Mouse (Mus musculus): ENCODE results near the gene Slc41a3. TPM values are rescaled to one million over a fixed set of nuclear protein-coding genes. Genes with fewer than 3 reads are reported as not detected.
A peak's percentile ranks its signal among the peaks of the same experiment; 100 is the strongest.
"Not testable (repeated sequence)": the region's sequence is repeated elsewhere in the genome, so short reads cannot be mapped to it uniquely, and the experiment has no call there.

The Slc41a3 gene
- polyA plus RNA-seq, 1 experiment from 2014 or later = 2.8 TPM

GRCm38 (mm10) chr6:90656344-90656850 lies 51.9 kb downstream of the Slc41a3 start:
- not testable (repeated sequence) for H3K9ac ChIP-seq; H3K9me3 ChIP-seq; H3K27ac ChIP-seq; H3K4me2 ChIP-seq; H3K4me3 ChIP-seq; H3K27me3 ChIP-seq; H3K4me1 ChIP-seq; ATAC-seq (ENCODE audit: insufficient number of reproducible peaks, insufficient read depth, low FRiP score, low TSS enrichment, low read depth)
- 69% methylated on average over 2 of the region's 2 CpGs for WGBS
- peaks cover 12% of the 10 kb centered on the region; the same call in 1 of the 2 replicates for H3K36me3 ChIP-seq

DNA sequence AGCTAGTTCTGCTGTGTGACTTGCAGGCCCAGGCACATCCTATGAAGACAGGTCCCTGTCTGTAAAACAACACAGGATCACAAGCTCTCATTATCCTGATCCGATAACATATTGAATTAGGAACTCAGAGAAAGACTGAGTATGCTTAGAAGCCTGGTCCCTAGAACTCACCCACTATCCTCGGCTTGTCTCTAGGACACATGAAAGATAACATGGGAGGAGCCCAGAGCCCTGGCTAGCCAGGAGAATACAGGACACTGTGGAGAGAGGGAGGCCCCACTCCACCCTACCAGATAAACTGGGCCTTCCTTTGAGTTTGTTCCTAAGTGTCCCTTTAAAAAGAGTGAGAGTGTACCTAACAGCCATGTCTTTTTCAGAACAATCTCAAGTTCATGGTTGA lies 55.4 kb downstream of the Slc41a3 start:
- H3K27ac ChIP-seq = no peak overlapping the region
- H3K4me2 ChIP-seq = no peak overlapping the region
- H3K4me3 ChIP-seq = no peak overlapping the region
- WGBS = 63% methylated on average over 2 of the region's 2 CpGs
- H3K9ac ChIP-seq = no peak overlapping the region
- H3K4me1 ChIP-seq = peaks cover 9% of the 10 kb centered on the region; the same call in 1 of the 2 replicates
- H3K36me3 ChIP-seq = peaks cover 45% of the 10 kb centered on the region
- no peak for ATAC-seq (ENCODE audit: insufficient number of reproducible peaks, insufficient read depth, low FRiP score, low TSS enrichment, low read depth)
- H3K27me3 ChIP-seq = no peaks in the 10 kb centered on the region
- no peaks in the 10 kb centered on the region for H3K9me3 ChIP-seq

DNA sequence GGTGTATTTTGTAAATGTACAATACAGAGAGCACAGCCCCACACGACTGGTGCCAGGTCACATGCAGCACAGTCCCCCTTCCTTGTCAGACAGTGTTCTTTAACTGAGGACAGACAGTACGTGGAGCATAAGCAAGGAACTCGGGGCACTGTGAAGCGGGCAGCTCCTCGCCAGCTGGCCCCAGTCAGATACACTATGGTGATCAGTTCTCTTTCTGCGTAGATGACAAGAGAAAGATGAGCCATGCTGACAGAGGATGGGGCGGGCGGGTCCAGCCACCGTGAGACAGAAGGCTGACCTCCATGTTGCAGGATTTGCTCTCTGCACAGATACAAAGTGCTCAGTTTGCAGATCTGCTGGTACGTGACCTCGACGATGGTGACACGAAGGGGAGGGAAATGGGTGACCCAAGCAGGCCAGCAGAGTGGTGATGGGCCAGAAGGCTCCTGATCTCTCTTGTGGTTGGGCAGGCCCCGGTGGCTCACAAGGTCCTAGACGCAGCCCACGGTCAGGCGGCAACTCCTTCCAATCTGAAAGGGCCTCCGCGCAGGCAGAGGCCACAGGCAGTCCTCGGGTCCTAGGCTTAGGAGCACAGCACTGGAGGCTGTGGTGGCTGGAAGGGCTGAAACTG lies 56.0 kb downstream of the Slc41a3 start:
- no peak overlapping the region for H3K9ac ChIP-seq
- 88% methylated on average over 20 of the region's 20 CpGs for WGBS
- no peak overlapping the region for H3K4me2 ChIP-seq
- peaks cover 9% of the 10 kb centered on the region; the same call in 1 of the 2 replicates for H3K4me1 ChIP-seq
- no peak overlapping the region; the same call in 1 of the 2 replicates for H3K27ac ChIP-seq
- no peaks in the 10 kb centered on the region for H3K27me3 ChIP-seq
- no peak overlapping the region for H3K4me3 ChIP-seq
- H3K9me3 ChIP-seq = no peaks in the 10 kb centered on the region
- ATAC-seq (ENCODE audit: insufficient number of reproducible peaks, insufficient read depth, low FRiP score, low TSS enrichment, low read depth) = peak; percentile 6; the same call in 1 of the 2 replicates
- peaks cover 51% of the 10 kb centered on the region for H3K36me3 ChIP-seq

GRCm38 (mm10) chr6:90661029-90661399 lies 56.5 kb downstream of the Slc41a3 start:
- no peaks in the 10 kb centered on the region for H3K27me3 ChIP-seq
- peaks cover 9% of the 10 kb centered on the region; the same call in 1 of the 2 replicates for H3K4me1 ChIP-seq
- peak; percentile 21; the same call in 1 of the 2 replicates for ATAC-seq (ENCODE audit: insufficient number of reproducible peaks, insufficient read depth, low FRiP score, low TSS enrichment, low read depth)
- 86% methylated on average over 11 of the region's 11 CpGs for WGBS
- H3K9ac ChIP-seq = no peak overlapping the region
- no peak overlapping the region for H3K4me3 ChIP-seq
- H3K9me3 ChIP-seq = no peaks in the 10 kb centered on the region
- peaks cover 56% of the 10 kb centered on the region for H3K36me3 ChIP-seq
- no peak overlapping the region for H3K4me2 ChIP-seq
- no peak overlapping the region; the same call in 1 of the 2 replicates for H3K27ac ChIP-seq

- no peaks in the 10 kb centered on the region for H3K9me3 ChIP-seq
- H3K4me2 ChIP-seq = no peak overlapping the region
- peaks cover 67% of the 10 kb centered on the region for H3K36me3 ChIP-seq
- no peak overlapping the region for H3K27ac ChIP-seq
- no peak overlapping the region for H3K4me3 ChIP-seq
- no peak overlapping the region for H3K9ac ChIP-seq
- peaks cover 9% of the 10 kb centered on the region; the same call in 1 of the 2 replicates for H3K4me1 ChIP-seq
- ATAC-seq (ENCODE audit: insufficient number of reproducible peaks, insufficient read depth, low FRiP score, low TSS enrichment, low read depth) = no peak; the same call in 1 of the 2 replicates
- WGBS = 97% methylated on average over 5 of the region's 5 CpGs
- H3K27me3 ChIP-seq = no peaks in the 10 kb centered on the region
Measured at GRCm38 (mm10) chr6:90662148-90662547, 57.6 kb downstream of the Slc41a3 start.

- no peak overlapping the region for H3K9ac ChIP-seq
- H3K9me3 ChIP-seq = no peaks in the 10 kb centered on the region
- peaks cover 83% of the 10 kb centered on the region for H3K36me3 ChIP-seq
- no peaks in the 10 kb centered on the region for H3K27me3 ChIP-seq
- no peak overlapping the region for H3K4me2 ChIP-seq
- H3K4me3 ChIP-seq = no peak overlapping the region
- H3K27ac ChIP-seq = 0 out of 2 replicates have a peak overlapping the region, but pooled peaks have one; percentile 39
- 84% methylated on average over 11 of the region's 11 CpGs for WGBS
- H3K4me1 ChIP-seq = peaks cover 9% of the 10 kb centered on the region; the same call in 1 of the 2 replicates
- no peak for ATAC-seq (ENCODE audit: insufficient number of reproducible peaks, insufficient read depth, low FRiP score, low TSS enrichment, low read depth)
Measured at GRCm38 (mm10) chr6:90663736-90664135, 59.2 kb downstream of the Slc41a3 start.

GRCm38 (mm10) chr6:90668693-90669092 lies 64.2 kb downstream of the Slc41a3 start:
- Histone ChIP-seq H3K27me3 (no peaks in the 10 kb centered on the region), H3K36me3 (peaks cover 100% of the 10 kb centered on the region), H3K4me1 (no peaks in the 10 kb centered on the region), H3K9ac (no peak overlapping the region), H3K27ac (no peak overlapping the region), H3K9me3 (no peaks in the 10 kb centered on the region), H3K4me2 (no peak overlapping the region), H3K4me3 (no peak overlapping the region)
- WGBS = 87% methylated on average over 9 of the region's 9 CpGs
- ATAC-seq (ENCODE audit: insufficient number of reproducible peaks, insufficient read depth, low FRiP score, low TSS enrichment, low read depth) = no peak

DNA sequence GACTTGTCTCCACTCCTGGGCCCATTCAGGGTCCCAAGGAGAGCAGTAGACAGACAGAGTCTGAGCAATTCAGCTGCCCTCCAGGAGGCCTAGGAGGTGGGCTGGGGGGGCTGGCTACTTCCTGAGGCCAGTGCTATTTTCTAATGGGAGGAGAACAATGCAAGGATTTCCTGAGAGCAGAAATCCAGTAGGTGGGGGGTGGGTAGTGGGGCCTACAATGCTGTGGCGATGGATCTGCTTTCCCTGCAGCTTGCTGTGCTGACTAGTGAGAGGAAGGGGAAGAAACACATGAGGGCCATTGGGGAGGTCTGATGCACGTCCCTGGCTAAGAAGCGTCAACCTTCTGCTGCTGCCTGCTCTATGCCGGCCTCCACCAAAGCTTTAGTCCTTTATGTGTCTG lies 74.2 kb downstream of the Slc41a3 start:
- H3K9me3 ChIP-seq = no peaks in the 10 kb centered on the region
- H3K9ac ChIP-seq = no peak overlapping the region
- 0 out of 2 replicates have a peak overlapping the region, but pooled peaks have one; percentile 39 for H3K27ac ChIP-seq
- no peaks in the 10 kb centered on the region for H3K4me1 ChIP-seq
- no peaks in the 10 kb centered on the region for H3K27me3 ChIP-seq
- H3K36me3 ChIP-seq = peaks cover 77% of the 10 kb centered on the region
- no peak overlapping the region for H3K4me2 ChIP-seq
- no peak for ATAC-seq (ENCODE audit: insufficient number of reproducible peaks, insufficient read depth, low FRiP score, low TSS enrichment, low read depth)
- WGBS = 77% methylated on average over 4 of the region's 4 CpGs
- H3K4me3 ChIP-seq = no peak overlapping the region

DNA sequence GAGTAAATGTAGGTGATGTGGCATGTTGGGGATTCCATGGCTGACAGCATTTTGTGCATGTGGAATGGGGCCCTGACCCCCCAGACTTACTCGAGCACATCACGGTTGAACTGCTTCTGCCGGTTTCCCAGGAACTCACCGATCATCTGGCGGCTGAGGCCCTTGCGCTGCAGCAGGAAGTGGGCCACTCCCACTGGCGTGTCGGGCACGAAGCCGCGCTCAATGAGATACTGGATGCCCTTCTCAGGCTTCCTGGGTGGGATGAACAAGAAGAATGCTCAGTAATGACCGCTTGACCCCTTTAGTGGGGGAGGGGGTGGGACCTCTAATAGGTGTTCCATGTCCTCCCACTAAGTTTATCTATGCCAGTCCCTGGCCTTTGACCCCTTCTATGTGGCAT lies 75.9 kb downstream of the Slc41a3 start:
- Histone ChIP-seq H3K36me3 (peaks cover 76% of the 10 kb centered on the region), H3K9me3 (no peaks in the 10 kb centered on the region)
- 85% methylated on average over 12 of the region's 12 CpGs for WGBS

GRCm38 (mm10) chr6:90683831-90684532 lies 79.5 kb downstream of the Slc41a3 start:
- H3K9me3 ChIP-seq = no peaks in the 10 kb centered on the region
- H3K4me1 ChIP-seq = peaks cover 25% of the 10 kb centered on the region
- H3K36me3 ChIP-seq = peaks cover 75% of the 10 kb centered on the region
- 90% methylated on average over 3 of the region's 3 CpGs for WGBS
- H3K27ac ChIP-seq = no peak overlapping the region
- H3K4me3 ChIP-seq = no peak overlapping the region
- H3K4me2 ChIP-seq = no peak overlapping the region
- no peaks in the 10 kb centered on the region for H3K27me3 ChIP-seq
- no peak for ATAC-seq (ENCODE audit: insufficient number of reproducible peaks, insufficient read depth, low FRiP score, low TSS enrichment, low read depth)
- H3K9ac ChIP-seq = no peak overlapping the region

More for the DNA sequence above, 75.9 kb downstream of the Slc41a3 start:
- Histone ChIP-seq H3K4me3 (no peak overlapping the region), H3K4me2 (no peak overlapping the region), H3K9ac (no peak overlapping the region), H3K27me3 (no peaks in the 10 kb centered on the region), H3K4me1 (peaks cover 15% of the 10 kb centered on the region), H3K27ac (no peak overlapping the region)
- ATAC-seq (ENCODE audit: insufficient number of reproducible peaks, insufficient read depth, low FRiP score, low TSS enrichment, low read depth) = no peak

GRCm38 (mm10) chr6:90686812-90687211 lies 82.3 kb downstream of the Slc41a3 start:
- peaks cover 33% of the 10 kb centered on the region for H3K4me1 ChIP-seq
- H3K9ac ChIP-seq = no peak overlapping the region
- 79% methylated on average over 1 of the region's 1 CpGs for WGBS
- peaks cover 82% of the 10 kb centered on the region for H3K36me3 ChIP-seq
- H3K27ac ChIP-seq = no peak overlapping the region
- ATAC-seq (ENCODE audit: insufficient number of reproducible peaks, insufficient read depth, low FRiP score, low TSS enrichment, low read depth) = no peak
- no peak overlapping the region for H3K4me2 ChIP-seq
- H3K27me3 ChIP-seq = no peaks in the 10 kb centered on the region
- H3K4me3 ChIP-seq = no peak overlapping the region
- no peaks in the 10 kb centered on the region for H3K9me3 ChIP-seq

GRCm38 (mm10) chr6:90688003-90688402 lies 83.5 kb downstream of the Slc41a3 start:
- Histone ChIP-seq H3K4me1 (peaks cover 33% of the 10 kb centered on the region), H3K4me3 (no peak overlapping the region), H3K27ac (no peak overlapping the region), H3K4me2 (no peak overlapping the region), H3K9me3 (no peaks in the 10 kb centered on the region), H3K36me3 (peaks cover 90% of the 10 kb centered on the region), H3K27me3 (no peaks in the 10 kb centered on the region), H3K9ac (no peak overlapping the region)
- no peak for ATAC-seq (ENCODE audit: insufficient number of reproducible peaks, insufficient read depth, low FRiP score, low TSS enrichment, low read depth)
- 96% methylated on average over 6 of the region's 6 CpGs for WGBS

Measured in embryonic facial prominence, embryonic 13.5 days (tissue).